Mouse (Mus musculus) cerebellum, postnatal 14 days (tissue): ENCODE measurements around the gene Vmn2r28.
"Not testable (repeated sequence)": the region's sequence is repeated elsewhere in the genome, so short reads cannot be mapped to it uniquely, and the experiment has no call there.

Experiments used
- DNase-seq, 2 experiments: peaks; one replicate each; pipeline ENCODE4 v3.0.0; 2021; ENCODE audit warnings: mixed read lengths in 2 of 2

The Vmn2r28 gene

GRCm38 (mm10) chr7:5493856-5494255 lies at the start of gene Vmn2r28:
Gene Vmn2r28, minus strand, starts transcription at chr7:5493956.
- not testable (repeated sequence) for DNase-seq

GRCm38 (mm10) chr7:5540770-5541436 lies 47.1 kb upstream of the Vmn2r28 start:
- not testable (repeated sequence) for DNase-seq

- no peak for DNase-seq
Measured at GRCm38 (mm10) chr7:5456674-5457073, 37.1 kb downstream of the Vmn2r28 start, which contains the start of gene Vmn1r59. Gene Vmn1r59, minus strand, starts transcription at chr7:5456774.

GRCm38 (mm10) chr7:5454011-5454410 lies 39.7 kb downstream of the Vmn2r28 start:
- not testable (repeated sequence) for DNase-seq

- DNase-seq = no peak
Measured at GRCm38 (mm10) chr7:5448627-5449026, 45.1 kb downstream of the Vmn2r28 start.
